Mouse (Mus musculus): ENCODE results near the gene L3mbtl1. TPM values are rescaled to one million over a fixed set of nuclear protein-coding genes. Genes with fewer than 3 reads are reported as not detected.

The L3mbtl1 gene
- 2.4 and 2.7 TPM in 2 replicates for polyA plus RNA-seq (2021; fragmentation: Nextera tagmentation)
- long read RNA-seq, experiment 1, partial matches to known transcripts = 5 of 15 reads
- long read RNA-seq, experiment 1, other reads (novel, unspliced or antisense) = 9 of 15 reads
- long read RNA-seq, experiment 2 = 0 reads

DNA sequence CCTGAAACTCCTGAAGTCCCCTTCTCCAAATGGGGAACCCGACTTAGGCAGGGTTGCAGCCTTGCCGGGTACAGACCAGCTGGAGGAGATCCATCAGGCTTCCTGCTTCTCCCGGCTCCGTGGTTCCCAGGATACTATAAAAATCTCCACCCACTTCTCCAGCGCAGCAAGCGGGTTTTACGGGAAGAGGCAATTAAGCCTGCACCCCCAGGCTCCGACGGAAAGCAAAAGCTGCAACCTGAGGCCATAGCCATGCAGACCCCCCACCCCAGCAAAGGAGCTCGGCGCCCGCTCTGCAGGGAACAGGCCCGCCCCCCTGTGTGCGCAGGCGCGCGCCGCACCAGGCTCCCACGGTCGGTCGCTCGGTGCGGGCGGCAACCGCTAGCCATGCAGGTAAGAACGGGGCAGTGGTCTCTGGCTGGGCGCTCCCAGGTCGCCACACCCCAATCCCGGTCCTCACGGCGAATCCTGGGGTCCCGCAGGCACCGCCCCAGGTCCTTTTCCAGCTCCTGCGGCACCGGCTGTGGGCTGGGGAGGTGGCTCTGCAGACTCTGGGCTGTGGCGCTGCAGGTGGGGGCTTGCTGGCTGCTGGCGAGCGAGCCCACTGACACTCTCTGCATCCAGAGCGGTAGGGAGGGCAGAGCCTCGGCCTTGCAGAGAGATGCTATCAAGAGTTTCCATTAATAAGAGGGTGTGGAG is at the start of gene L3mbtl1:
L3mbtl1 (plus strand) TSS at position 325 of the 699 bp plus-strand sequence.

GRCm38 (mm10) chr2:162931123-162931673 is 12.1 kb upstream of the L3mbtl1 start, which contains the start of gene Srsf6:
Gene Srsf6, plus strand, starts transcription at chr2:162931528.

GRCm38 (mm10) chr2:162987218-162987617 is 43.9 kb downstream of the L3mbtl1 start, which contains the start of gene Sgk2:
Gene Sgk2, plus strand, starts transcription at chr2:162987330.

DNA sequence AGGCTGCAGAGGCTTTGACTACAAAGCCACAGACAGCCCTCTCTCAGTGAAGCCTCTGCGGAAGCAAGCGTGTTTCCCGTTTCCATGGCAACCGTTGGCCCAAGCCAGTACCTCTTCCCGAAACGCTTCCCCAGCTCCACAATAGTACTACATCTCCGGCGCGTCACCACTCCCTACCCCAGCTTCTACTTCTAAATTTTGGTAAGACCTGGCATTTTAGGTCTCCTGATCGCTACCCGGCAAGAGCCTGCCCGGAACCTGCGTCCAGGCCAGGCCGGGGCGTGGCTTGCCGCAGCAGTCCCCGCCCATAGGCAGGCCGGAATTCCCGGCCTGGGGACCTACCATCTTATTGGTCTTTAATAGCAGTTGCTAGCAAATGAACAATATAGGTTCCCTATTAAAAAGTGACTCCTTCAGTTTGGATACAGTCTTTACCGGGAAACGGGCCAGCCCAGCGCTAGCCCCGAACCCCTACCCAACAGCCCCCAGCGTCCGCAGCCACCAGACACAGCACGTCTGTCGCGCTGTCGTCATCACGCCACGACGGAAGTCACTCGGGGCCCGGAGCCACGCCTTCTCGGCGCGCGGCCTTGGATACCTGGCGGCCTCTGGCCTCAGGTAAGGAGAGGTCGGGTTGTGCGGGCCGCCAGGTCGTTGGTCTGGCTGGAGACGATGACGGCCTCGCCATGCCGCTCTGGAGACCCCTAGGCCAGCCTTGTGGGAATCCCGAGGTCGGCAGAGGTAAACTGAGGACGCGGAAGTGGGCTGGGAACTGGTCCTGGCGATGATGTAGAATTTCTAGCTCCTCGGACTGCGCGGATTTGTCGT is 73.9 kb downstream of the L3mbtl1 start, which contains the start of gene Ift52:
Ift52 (plus strand) TSS at position 439 of the 828 bp plus-strand sequence.

Other genes with a start within 250 kb of the L3mbtl1 start
- gene Srsf6, start 11.9 kb upstream of the L3mbtl1 start, polyA plus RNA-seq (2021; fragmentation: Nextera tagmentation) = 20.9 and 27.6 TPM in 2 replicates
- 1.7 and 2.2 TPM in 2 replicates for gene Sgk2, start 43.9 kb downstream of the L3mbtl1 start, polyA plus RNA-seq (2021; fragmentation: Nextera tagmentation)
- 27.9 and 28.8 TPM in 2 replicates for gene Ift52, start 73.9 kb downstream of the L3mbtl1 start, polyA plus RNA-seq (2021; fragmentation: Nextera tagmentation)
- gene Mybl2, start 111.2 kb downstream of the L3mbtl1 start, polyA plus RNA-seq (2021; fragmentation: Nextera tagmentation) = 0.14 TPM in 1 of 2 replicates, not detected in the other
- gene Gtsf1l, start 144.4 kb downstream of the L3mbtl1 start, polyA plus RNA-seq (2021; fragmentation: Nextera tagmentation) = not detected in 2 replicates